Mouse (Mus musculus): ENCODE measurements at regions not wholly inside any gene's neighbourhood (a gene's known extent, or its start where the extent isn't known, plus 50 kb on each side); places are given as distances from the start of the nearest gene placed in this dataset.

DNA sequence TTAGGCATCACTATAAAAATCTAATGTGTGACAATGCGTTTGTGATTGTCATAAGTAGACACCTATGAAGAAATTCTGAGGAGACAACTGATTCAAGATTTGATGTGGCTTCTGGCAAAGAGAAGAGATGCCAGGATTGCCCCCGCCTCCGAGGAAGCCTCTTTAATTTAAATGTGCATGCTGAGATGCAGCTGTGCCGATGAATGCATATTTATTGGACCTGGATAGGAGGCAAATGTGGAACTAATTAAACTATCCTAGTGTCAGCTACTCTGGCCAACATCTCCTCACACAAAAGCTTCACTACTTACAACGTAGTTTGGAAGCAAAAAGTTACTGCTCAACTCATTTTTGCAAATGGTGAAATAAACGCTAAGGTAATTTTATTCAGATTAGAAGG lies 173.4 kb upstream of the Dph6 start:
- TF ChIP-seq POLR2A (IDR thresholded peaks at IDR 0.05; ENCODE audit: low read depth, low read length) (no peak), CTCF (conservative IDR thresholded peaks at IDR 0.05; ENCODE audit: insufficient read depth, insufficient read length, low read depth, low read length) (no peak)
- no peak for DNase-seq
- H3K4me3 ChIP-seq (ENCODE audit: insufficient read depth, low read depth, low read length) = no peak overlapping the region
- H3K27ac ChIP-seq (ENCODE audit: insufficient read depth, low read depth, low read length) = no peak overlapping the region
- 87% methylated on average over 6 of the region's 6 CpGs for WGBS
- no peaks in the 10 kb centered on the region for H3K4me1 ChIP-seq (ENCODE audit: control insufficient read depth, insufficient read depth, low read length)
- H3K27me3 ChIP-seq (replicated peaks; ENCODE audit: control insufficient read depth, insufficient read depth, low read length) = no peaks in the 10 kb centered on the region
- no peaks in the 10 kb centered on the region for H3K36me3 ChIP-seq (ENCODE audit: control insufficient read depth, insufficient read depth, low read length)

DNA sequence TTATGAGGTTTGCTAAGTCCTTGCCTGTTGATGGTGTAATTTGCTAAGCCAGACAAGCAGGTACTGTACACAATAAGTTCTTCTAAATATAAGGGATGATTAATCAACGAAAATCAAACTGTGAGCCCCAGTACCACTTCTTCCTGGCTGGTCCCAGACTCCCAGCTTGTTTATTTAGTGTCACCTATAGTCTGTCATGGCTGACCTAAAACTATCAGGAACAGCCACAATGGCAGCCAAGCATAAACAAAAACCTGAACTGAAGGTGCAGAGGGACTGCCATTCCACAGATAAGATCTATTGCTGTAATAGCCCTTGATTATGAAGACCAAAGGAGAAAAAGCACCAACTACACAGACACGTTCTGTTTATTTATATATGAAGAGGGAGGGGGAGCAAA lies 180.9 kb upstream of the Dph6 start:
- 24% methylated on average over 2 of the region's 2 CpGs for WGBS
- no peak for DNase-seq
- Histone ChIP-seq H3K36me3 (ENCODE audit: control insufficient read depth, insufficient read depth, low read length) (no peaks in the 10 kb centered on the region), H3K4me1 (ENCODE audit: control insufficient read depth, insufficient read depth, low read length) (no peaks in the 10 kb centered on the region), H3K27ac (ENCODE audit: insufficient read depth, low read depth, low read length) (no peak overlapping the region), H3K27me3 (replicated peaks; ENCODE audit: control insufficient read depth, insufficient read depth, low read length) (no peaks in the 10 kb centered on the region), H3K4me3 (ENCODE audit: insufficient read depth, low read depth, low read length) (no peak overlapping the region)
- TF ChIP-seq POLR2A (IDR thresholded peaks at IDR 0.05; ENCODE audit: low read depth, low read length) = no peak
- TF ChIP-seq CTCF (conservative IDR thresholded peaks at IDR 0.05; ENCODE audit: insufficient read depth, insufficient read length, low read depth, low read length) = no peak

DNA sequence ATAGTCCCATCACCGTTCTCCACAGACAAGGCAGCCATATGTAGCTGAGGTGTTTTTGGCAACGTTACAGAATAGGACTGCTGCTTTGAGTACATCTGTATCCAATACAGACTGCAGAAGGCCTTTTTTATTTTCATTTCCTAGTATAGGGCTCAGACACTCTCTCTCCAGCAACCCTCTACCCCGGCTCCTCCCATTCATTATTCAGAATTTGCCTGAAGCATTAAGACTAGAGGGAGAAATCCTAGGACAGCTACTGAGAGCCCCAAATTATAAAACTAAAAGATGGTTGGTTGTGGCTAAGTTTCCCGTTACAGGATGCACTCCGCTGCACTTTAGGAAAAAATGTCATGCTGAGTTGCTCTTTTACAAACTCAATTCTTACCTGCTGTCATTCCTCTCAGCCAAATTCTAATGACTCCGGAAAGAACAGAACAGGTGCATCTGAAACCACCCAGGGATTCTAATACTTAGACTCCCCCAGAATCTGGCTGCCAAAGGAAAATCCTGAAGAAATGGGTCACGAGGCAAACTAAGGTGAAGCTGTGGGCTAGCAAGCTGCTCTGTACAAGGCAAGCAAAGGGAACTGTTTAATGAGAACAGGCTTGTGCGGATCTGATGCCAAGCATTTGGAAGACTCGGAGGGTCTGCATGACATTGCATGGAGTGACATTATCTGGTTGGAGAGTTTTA lies 189.1 kb upstream of the Dph6 start:
- Histone ChIP-seq H3K36me3 (ENCODE audit: control insufficient read depth, insufficient read depth, low read length) (no peaks in the 10 kb centered on the region), H3K27me3 (replicated peaks; ENCODE audit: control insufficient read depth, insufficient read depth, low read length) (no peaks in the 10 kb centered on the region; the same call in 1 of the 2 replicates), H3K4me1 (ENCODE audit: control insufficient read depth, insufficient read depth, low read length) (no peaks in the 10 kb centered on the region), H3K27ac (ENCODE audit: insufficient read depth, low read depth, low read length) (no peak overlapping the region), H3K4me3 (ENCODE audit: insufficient read depth, low read depth, low read length) (no peak overlapping the region)
- 79% methylated on average over 9 of the region's 9 CpGs for WGBS
- DNase-seq = no peak
- no peak for TF ChIP-seq CTCF (conservative IDR thresholded peaks at IDR 0.05; ENCODE audit: insufficient read depth, insufficient read length, low read depth, low read length)
- TF ChIP-seq POLR2A (IDR thresholded peaks at IDR 0.05; ENCODE audit: low read depth, low read length) = no peak

DNA sequence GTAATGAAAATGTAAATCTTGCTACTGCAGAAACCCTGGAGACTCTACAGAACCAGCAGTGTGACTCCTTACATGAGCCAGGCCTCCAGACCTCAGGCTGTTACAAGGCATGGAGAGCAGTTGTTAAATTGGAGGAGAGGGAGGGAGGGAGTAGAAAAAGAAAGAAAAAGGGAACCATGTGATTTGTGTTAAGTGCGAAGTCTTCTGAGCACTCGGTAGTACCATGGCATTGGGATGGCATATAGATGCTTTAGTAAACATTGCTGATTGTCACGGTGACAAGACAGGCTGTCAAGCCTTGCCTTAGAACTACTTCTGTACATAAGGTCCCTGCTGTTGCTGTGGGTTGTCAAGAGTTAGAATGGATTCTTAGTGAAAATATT lies 189.6 kb upstream of the Dph6 start:
- Histone ChIP-seq H3K27ac (ENCODE audit: insufficient read depth, low read depth, low read length) (no peak overlapping the region), H3K27me3 (replicated peaks; ENCODE audit: control insufficient read depth, insufficient read depth, low read length) (no peaks in the 10 kb centered on the region; the same call in 1 of the 2 replicates), H3K36me3 (ENCODE audit: control insufficient read depth, insufficient read depth, low read length) (no peaks in the 10 kb centered on the region), H3K4me1 (ENCODE audit: control insufficient read depth, insufficient read depth, low read length) (no peaks in the 10 kb centered on the region), H3K4me3 (ENCODE audit: insufficient read depth, low read depth, low read length) (no peak overlapping the region)
- TF ChIP-seq CTCF (conservative IDR thresholded peaks at IDR 0.05; ENCODE audit: insufficient read depth, insufficient read length, low read depth, low read length) = no peak
- WGBS = 91% methylated on average over 3 of the region's 3 CpGs
- DNase-seq = no peak

DNA sequence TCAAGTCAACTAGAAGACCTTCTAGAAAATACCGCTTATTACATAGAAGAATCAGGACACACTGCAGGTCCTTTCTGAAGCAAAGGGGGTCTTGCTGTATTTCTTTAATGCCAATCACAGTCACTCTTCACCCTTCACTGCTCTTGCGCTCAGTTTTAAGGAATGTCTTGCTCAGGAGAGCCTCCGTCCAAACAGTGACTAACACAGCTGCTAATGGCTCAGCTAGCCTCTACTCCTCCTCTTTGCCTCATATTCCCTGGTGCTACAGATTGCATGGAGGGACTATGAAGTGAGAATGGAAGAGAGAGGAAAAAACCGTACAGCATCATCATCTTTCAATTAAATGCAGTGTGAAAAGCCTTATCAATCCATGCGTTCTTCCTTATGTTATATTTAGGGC lies 193.7 kb upstream of the Dph6 start:
- WGBS = 67% methylated on average over 5 of the region's 5 CpGs
- Histone ChIP-seq H3K4me3 (ENCODE audit: insufficient read depth, low read depth, low read length) (no peak overlapping the region), H3K4me1 (ENCODE audit: control insufficient read depth, insufficient read depth, low read length) (no peaks in the 10 kb centered on the region), H3K36me3 (ENCODE audit: control insufficient read depth, insufficient read depth, low read length) (no peaks in the 10 kb centered on the region), H3K27ac (ENCODE audit: insufficient read depth, low read depth, low read length) (no peak overlapping the region), H3K27me3 (replicated peaks; ENCODE audit: control insufficient read depth, insufficient read depth, low read length) (no peaks in the 10 kb centered on the region)
- TF ChIP-seq POLR2A (IDR thresholded peaks at IDR 0.05; ENCODE audit: low read depth, low read length) = no peak
- no peak for TF ChIP-seq CTCF (conservative IDR thresholded peaks at IDR 0.05; ENCODE audit: insufficient read depth, insufficient read length, low read depth, low read length)
- DNase-seq = no peak

DNA sequence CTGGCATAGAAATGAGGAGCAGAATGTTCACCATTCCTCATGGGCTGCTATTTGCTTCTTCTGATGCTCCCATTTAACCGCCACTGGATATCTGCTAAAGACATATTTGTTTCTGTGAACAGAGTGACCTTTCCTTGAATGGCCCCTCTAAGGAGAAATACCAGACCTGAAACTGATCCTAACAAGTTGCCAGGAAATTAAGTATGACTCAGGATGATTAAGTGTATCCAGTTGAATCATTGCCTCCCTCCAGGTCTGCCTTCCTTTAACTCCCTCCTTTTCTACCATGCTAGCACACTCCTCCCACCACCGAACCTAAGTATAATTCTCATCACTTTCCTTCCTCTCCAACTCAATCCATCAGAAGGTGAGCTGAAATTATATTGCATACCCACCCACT lies 194.2 kb upstream of the Dph6 start:
- H3K27ac ChIP-seq (ENCODE audit: insufficient read depth, low read depth, low read length) = no peak overlapping the region
- TF ChIP-seq CTCF (conservative IDR thresholded peaks at IDR 0.05; ENCODE audit: insufficient read depth, insufficient read length, low read depth, low read length) (no peak), POLR2A (IDR thresholded peaks at IDR 0.05; ENCODE audit: low read depth, low read length) (no peak)
- WGBS = 50% methylated on average over 2 of the region's 2 CpGs
- H3K4me3 ChIP-seq (ENCODE audit: insufficient read depth, low read depth, low read length) = no peak overlapping the region
- DNase-seq = no peak
- no peaks in the 10 kb centered on the region for H3K36me3 ChIP-seq (ENCODE audit: control insufficient read depth, insufficient read depth, low read length)
- no peaks in the 10 kb centered on the region for H3K27me3 ChIP-seq (replicated peaks; ENCODE audit: control insufficient read depth, insufficient read depth, low read length)
- no peaks in the 10 kb centered on the region for H3K4me1 ChIP-seq (ENCODE audit: control insufficient read depth, insufficient read depth, low read length)

DNA sequence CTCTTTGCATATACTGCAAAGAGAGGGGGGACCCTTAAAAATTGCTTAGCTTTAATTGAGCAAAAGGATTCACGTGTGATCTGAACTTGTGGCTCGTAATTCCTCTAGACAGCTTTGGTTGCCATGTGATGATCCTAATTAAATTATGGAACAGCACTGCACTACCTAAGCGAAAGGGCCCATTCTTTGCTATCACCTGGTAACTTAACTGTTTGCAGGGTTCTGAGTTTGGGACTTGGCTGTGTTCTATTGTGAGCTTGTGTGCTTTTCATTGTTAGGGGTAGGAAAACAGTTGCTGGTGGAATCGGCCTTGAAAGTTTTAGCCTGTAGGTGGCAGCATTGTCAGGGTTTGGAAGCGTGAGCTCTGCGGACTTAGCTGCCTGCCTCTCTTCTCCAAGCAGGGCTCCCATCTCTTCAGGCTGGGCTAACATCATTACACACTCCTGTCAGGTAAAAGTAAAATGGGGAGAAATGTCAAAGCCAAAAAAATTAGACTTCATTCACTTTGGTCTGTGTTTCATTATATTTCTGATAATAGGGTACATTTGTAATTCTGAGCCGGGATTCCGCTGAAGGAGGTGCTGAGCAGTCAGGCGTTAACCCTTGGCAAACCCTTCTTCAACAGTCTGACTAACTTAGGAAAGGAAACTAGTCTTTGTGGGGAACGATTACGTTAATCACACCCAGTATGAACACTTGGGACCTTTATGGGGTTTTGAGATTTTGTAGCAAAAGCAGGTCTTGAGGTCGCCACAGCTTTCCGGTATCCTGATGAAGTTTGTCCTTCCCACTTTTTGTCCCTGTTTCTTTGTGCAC lies 199.2 kb upstream of the Dph6 start:
- no peaks in the 10 kb centered on the region for H3K27me3 ChIP-seq (replicated peaks; ENCODE audit: control insufficient read depth, insufficient read depth, low read length)
- TF ChIP-seq CTCF (conservative IDR thresholded peaks at IDR 0.05; ENCODE audit: insufficient read depth, insufficient read length, low read depth, low read length) = peak; percentile 87
- TF ChIP-seq POLR2A (IDR thresholded peaks at IDR 0.05; ENCODE audit: low read depth, low read length) = no peak
- WGBS = 29% methylated on average over 13 of the region's 13 CpGs
- H3K27ac ChIP-seq (ENCODE audit: insufficient read depth, low read depth, low read length) = no peak overlapping the region
- H3K36me3 ChIP-seq (ENCODE audit: control insufficient read depth, insufficient read depth, low read length) = no peaks in the 10 kb centered on the region
- no peaks in the 10 kb centered on the region for H3K4me1 ChIP-seq (ENCODE audit: control insufficient read depth, insufficient read depth, low read length)
- DNase-seq = peak; percentile 83
- no peak overlapping the region for H3K4me3 ChIP-seq (ENCODE audit: insufficient read depth, low read depth, low read length)
